Mouse (Mus musculus) limb, embryonic 12.5 days (tissue): ENCODE measurements at regions not wholly inside any gene's neighbourhood (a gene's known extent, or its start where the extent isn't known, plus 50 kb on each side); places are given as distances from the start of the nearest gene placed in this dataset.

Experiments
- ATAC-seq: fragments of 200-750 bp; cut with Nextera tagmentation; 2 replicates; pipeline ENCODE4 v1.8.0; 2017; ENCODE audit warnings: low read depth, moderate TSS enrichment; ENCODE audit not compliant: insufficient number of reproducible peaks, insufficient read depth, low FRiP score, low TSS enrichment
- H3K27ac ChIP-seq: fragments of 300-500 bp; sonication (generic); 2 replicates; pipeline ENCODE4 v1.5.1; 2016; ENCODE audit warnings: mild to moderate bottlenecking, moderate library complexity
- H3K27me3 ChIP-seq: fragments of 300-500 bp; sonication (generic); 2 replicates; pipeline ENCODE4 v1.6.1; 2016; ENCODE audit warnings: mild to moderate bottlenecking, moderate library complexity
- H3K36me3 ChIP-seq: fragments of 300-500 bp; sonication (generic); 2 replicates; pipeline ENCODE4 v1.6.1; 2016; ENCODE audit warnings: mild to moderate bottlenecking, moderate library complexity
- H3K4me1 ChIP-seq: fragments of 300-500 bp; sonication (generic); replicated peaks from 2 replicates; pipeline ENCODE4 v1.6.1; 2016
- H3K4me2 ChIP-seq: fragments of 300-500 bp; sonication (generic); 2 replicates; pipeline ENCODE4 v1.6.1; 2016; ENCODE audit warnings: mild to moderate bottlenecking, moderate library complexity
- H3K4me3 ChIP-seq: fragments of 300-500 bp; sonication (generic); replicated peaks from 2 replicates; pipeline ENCODE4 v1.5.1; 2016; ENCODE audit warnings: mild to moderate bottlenecking
- H3K9ac ChIP-seq: fragments of 300-500 bp; sonication (generic); replicated peaks from 2 replicates; pipeline ENCODE4 v1.6.1; 2016; ENCODE audit warnings: mild to moderate bottlenecking, moderate library complexity
- H3K9me3 ChIP-seq: fragments of 300-500 bp; sonication (generic); 2 replicates; pipeline ENCODE4 v1.6.1; 2016; ENCODE audit warnings: mild to moderate bottlenecking, moderate library complexity
- WGBS: fragments of 180-500 bp; shearing (Covaris S2); methylation state at CpG from one replicate; pipeline ENCODE4 v1.1.7; 2016; 5-methylcytosine and 5-hydroxymethylcytosine counted together

DNA sequence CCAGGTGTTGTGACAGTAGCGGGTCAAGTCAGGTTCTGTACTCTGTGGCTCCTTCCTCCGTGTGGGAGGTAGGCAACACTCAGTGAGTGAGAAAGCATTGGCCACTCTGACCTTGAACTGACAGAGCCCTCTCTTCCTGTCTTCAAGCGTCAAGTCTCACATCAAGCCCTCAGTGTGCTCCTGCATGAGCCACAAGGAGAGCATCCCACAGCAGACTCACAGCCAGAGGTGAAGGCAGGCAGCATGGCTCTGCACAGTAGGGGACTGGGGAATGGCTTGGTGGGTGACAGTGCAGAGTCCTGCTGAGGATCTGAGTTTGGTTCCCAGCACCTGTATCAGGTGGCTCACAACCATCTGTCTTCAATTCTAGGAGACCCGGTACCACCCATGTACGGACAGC lies 226.4 kb upstream of the 3110018I06Rik start:
- Histone ChIP-seq H3K27me3 (0 out of 2 replicates have a peak, but pooled peaks cover 8% of the 10 kb centered on the region), H3K4me3 (no peak overlapping the region), H3K4me1 (no peaks in the 10 kb centered on the region), H3K4me2 (no peak overlapping the region), H3K9me3 (no peaks in the 10 kb centered on the region), H3K9ac (no peak overlapping the region), H3K27ac (no peak overlapping the region), H3K36me3 (no peaks in the 10 kb centered on the region)
- no peak for ATAC-seq
- 84% methylated on average over 5 of the region's 5 CpGs for WGBS

DNA sequence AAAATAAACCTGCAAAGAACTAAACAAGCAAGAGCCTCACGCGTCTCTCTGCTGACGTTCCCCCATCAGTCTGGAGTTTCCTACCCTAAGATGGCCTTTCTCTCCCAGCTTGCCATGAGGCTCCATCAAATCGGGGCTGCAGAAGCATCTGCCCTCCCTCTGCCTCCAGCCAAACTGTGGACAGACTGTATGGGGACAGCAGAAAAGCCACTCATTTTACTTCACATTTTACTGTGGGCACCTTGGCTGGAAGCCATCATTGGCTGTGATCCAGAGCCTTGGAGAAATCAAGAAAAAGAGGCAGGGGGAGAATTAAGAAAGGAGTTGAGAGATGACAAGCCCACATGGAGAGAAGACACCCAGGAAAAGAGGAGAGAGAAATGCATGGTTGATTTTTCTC lies 225.9 kb upstream of the 3110018I06Rik start:
- ATAC-seq, result no peak
- H3K4me2 ChIP-seq, result no peak overlapping the region
- H3K27ac ChIP-seq, result no peak overlapping the region
- no peaks in the 10 kb centered on the region for H3K9me3 ChIP-seq
- H3K9ac ChIP-seq, result no peak overlapping the region
- no peak overlapping the region for H3K4me3 ChIP-seq
- H3K27me3 ChIP-seq, result 0 out of 2 replicates have a peak, but pooled peaks cover 8% of the 10 kb centered on the region
- no peaks in the 10 kb centered on the region for H3K4me1 ChIP-seq
- H3K36me3 ChIP-seq, result no peaks in the 10 kb centered on the region
- 85% methylated on average over 4 of the region's 4 CpGs for WGBS

DNA sequence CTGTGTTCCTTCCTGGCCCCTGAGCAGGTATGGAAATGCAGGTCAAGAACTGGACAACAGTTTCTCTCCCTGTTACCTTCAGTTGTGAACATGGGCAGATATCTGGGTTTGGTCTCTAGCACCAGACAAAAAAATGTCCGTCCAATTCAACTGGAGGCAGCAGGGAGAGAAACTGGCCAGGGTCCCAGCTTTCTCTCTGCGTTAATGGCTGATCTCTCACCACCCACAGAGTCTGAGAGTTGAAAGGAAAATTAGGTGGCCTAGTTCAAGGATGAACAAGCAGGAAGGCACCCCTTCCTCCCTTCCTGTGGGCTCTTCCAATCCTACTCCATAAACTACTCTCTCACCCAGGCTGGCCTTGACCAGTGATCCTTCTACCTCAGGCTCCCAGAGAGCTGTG lies 221.7 kb upstream of the 3110018I06Rik start:
- peaks cover 19% of the 10 kb centered on the region for H3K27me3 ChIP-seq
- WGBS, result 71% methylated on average over 2 of the region's 2 CpGs
- no peak overlapping the region for H3K9ac ChIP-seq
- H3K36me3 ChIP-seq, result no peaks in the 10 kb centered on the region
- no peak for ATAC-seq
- H3K27ac ChIP-seq, result no peak overlapping the region
- no peaks in the 10 kb centered on the region for H3K4me1 ChIP-seq
- H3K4me2 ChIP-seq, result no peak overlapping the region
- no peak overlapping the region for H3K4me3 ChIP-seq
- H3K9me3 ChIP-seq, result no peaks in the 10 kb centered on the region

DNA sequence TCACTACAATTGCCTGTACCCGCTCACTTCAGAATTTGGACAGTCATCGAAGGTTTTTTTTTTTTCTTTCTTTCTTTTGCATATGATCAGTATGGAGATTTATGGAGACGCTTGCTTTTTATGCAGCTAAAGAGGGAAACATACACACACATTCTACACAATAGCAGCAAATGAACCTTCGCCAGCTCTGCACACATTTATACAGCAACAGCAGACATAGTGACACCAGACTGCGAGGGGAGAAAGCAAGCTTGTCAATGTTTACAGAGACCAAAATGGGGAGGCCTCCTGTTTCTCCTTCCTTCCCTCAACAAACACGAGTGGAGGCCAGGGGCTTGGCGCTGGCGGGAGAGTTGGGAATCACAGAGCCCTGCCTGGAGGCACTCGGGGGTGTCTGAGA lies 202.8 kb upstream of the 3110018I06Rik start:
- H3K9me3 ChIP-seq, result no peaks in the 10 kb centered on the region
- no peak overlapping the region for H3K9ac ChIP-seq
- H3K27ac ChIP-seq, result no peak overlapping the region
- ATAC-seq, result no peak
- no peak overlapping the region for H3K4me3 ChIP-seq
- peaks cover 7% of the 10 kb centered on the region for H3K4me1 ChIP-seq
- H3K27me3 ChIP-seq, result peaks cover 8% of the 10 kb centered on the region
- 84% methylated on average over 9 of the region's 9 CpGs for WGBS
- H3K36me3 ChIP-seq, result no peaks in the 10 kb centered on the region
- no peak overlapping the region for H3K4me2 ChIP-seq

DNA sequence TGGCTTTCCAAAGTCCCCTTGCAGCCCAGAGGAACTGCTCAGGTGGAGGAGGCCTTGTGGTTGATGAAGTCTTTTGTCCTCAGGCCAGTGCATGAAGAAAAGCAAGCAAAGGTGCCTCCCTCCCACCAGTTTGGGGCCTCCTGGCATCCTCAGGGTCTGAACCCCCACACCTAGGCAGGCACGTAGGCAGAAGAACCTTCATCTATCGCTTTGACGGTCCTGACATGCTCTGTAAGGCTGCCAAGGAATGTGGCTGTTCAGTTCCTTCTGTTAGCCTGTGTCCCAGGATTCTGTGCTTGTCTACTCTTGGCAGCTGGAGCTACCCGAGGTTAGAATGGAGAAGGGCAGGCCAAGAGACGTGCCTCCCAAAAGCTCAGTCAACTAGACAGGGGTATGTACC lies 197.1 kb upstream of the 3110018I06Rik start:
- peaks cover 7% of the 10 kb centered on the region for H3K4me1 ChIP-seq
- no peak overlapping the region for H3K4me2 ChIP-seq
- H3K9ac ChIP-seq, result no peak overlapping the region
- 85% methylated on average over 5 of the region's 5 CpGs for WGBS
- H3K9me3 ChIP-seq, result no peaks in the 10 kb centered on the region
- H3K27ac ChIP-seq, result no peak overlapping the region
- H3K36me3 ChIP-seq, result no peaks in the 10 kb centered on the region
- H3K4me3 ChIP-seq, result no peak overlapping the region
- peaks cover 22% of the 10 kb centered on the region for H3K27me3 ChIP-seq
- no peak for ATAC-seq

DNA sequence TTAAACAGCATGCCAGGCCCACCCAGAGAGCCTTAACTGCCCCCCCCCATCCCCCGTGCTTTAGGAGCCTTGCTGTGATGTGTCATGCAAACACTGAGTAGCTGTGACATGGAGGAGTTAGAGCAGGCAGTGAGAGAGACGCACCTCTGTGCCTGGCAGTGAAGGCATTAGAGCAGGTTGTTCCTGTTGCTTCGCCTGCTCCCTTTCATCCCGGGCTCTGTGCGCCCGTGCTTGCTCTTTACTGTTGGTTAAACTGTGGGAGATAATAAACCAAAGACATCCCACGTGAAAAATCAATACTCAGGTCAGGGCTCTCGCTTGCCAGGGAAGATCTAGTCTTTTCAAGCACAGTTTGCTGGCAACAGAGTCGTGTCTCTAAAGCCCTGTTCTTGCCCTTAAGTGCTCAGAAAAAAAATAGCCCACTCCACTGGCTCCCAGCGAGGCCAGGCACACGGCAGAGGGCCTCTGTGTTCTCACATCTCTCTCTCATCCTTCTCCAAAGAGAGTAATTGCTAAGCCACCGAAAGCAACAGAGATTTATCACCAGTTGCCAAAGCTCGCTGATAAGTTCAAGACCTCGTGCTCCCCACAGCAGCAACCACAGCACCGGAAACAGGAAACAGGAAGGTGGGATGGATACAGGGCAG lies 181.2 kb upstream of the 3110018I06Rik start:
- 16% methylated on average over 15 of the region's 15 CpGs for WGBS
- Histone ChIP-seq H3K36me3 (no peaks in the 10 kb centered on the region), H3K4me3 (no peak overlapping the region), H3K4me1 (no peaks in the 10 kb centered on the region; the same call in 1 of the 2 replicates), H3K27ac (no peak overlapping the region), H3K4me2 (no peak overlapping the region), H3K27me3 (peaks cover 59% of the 10 kb centered on the region), H3K9me3 (no peaks in the 10 kb centered on the region), H3K9ac (no peak overlapping the region)
- ATAC-seq, result no peak

DNA sequence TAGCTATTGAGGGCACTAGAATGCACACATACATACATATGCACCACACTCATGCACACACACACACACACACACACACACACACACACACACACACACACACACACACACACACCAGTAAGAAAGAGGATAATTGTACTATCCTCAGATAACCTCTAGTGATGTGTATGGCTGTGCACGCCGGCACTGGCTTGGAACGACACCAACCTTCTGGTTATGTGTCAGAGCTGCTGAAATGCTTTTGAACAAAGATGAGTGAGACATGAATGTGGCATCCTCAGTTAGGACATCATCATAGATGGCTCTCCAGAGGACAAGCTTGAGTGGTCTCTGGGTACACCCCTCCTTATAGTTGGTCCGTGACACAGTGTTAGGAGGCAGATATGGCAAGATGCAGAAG lies 173.0 kb upstream of the 3110018I06Rik start:
- ATAC-seq, result no peak
- peaks cover 33% of the 10 kb centered on the region for H3K27me3 ChIP-seq
- H3K27ac ChIP-seq, result no peak overlapping the region
- H3K36me3 ChIP-seq, result no peaks in the 10 kb centered on the region
- H3K4me3 ChIP-seq, result no peak overlapping the region
- no peak overlapping the region for H3K4me2 ChIP-seq
- no peak overlapping the region for H3K9ac ChIP-seq
- peaks cover 5% of the 10 kb centered on the region for H3K4me1 ChIP-seq
- WGBS, result 92% methylated on average over 4 of the region's 4 CpGs
- H3K9me3 ChIP-seq, result no peaks in the 10 kb centered on the region

DNA sequence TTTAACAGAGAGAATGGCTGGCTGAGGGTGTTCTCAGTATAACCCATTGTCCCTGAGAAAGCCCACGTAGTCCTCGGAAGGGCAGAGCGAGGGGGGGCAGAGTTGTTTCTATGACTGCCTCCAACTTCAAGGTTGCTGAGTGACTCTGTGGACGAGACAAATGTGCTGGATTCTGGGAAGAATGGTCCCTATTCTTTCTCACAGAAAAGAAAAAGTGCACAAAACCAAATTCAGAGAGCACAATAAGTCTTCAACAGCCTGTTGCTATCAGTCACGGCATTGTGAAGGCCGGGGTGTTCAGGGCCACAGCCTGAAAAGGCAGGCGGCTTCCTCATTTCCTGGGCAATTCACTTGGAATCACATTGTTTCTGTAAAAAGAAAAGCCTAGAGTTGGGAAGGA lies 165.6 kb upstream of the 3110018I06Rik start:
- Histone ChIP-seq H3K27ac (no peak overlapping the region), H3K4me3 (no peak overlapping the region), H3K9me3 (no peaks in the 10 kb centered on the region; the same call in 1 of the 2 replicates), H3K36me3 (no peaks in the 10 kb centered on the region), H3K4me1 (no peaks in the 10 kb centered on the region), H3K27me3 (peaks cover 12% of the 10 kb centered on the region), H3K4me2 (no peak overlapping the region), H3K9ac (no peak overlapping the region)
- WGBS, result 77% methylated on average over 7 of the region's 7 CpGs
- ATAC-seq, result no peak

DNA sequence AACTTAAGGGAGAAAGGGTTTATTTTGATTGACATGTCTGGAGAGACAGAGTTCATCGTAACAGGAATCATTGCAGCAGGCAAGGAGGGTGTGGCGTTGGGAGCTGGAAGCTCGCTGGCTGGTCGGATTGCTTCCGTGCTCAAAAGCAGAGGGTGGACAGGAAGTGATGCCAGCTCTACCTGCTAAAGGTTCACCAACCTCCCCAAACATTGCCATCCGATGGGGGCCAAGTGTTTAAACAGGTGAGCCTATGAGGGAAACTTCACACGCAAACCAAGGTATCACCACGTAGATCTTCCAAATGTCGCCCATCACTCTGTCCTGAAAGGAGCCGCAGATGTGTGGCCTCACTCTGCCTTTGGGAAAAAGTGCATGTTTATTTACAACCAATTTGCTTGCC lies 162.3 kb upstream of the 3110018I06Rik start:
- no peak for ATAC-seq
- H3K4me1 ChIP-seq, result no peaks in the 10 kb centered on the region
- H3K27me3 ChIP-seq, result peaks cover 23% of the 10 kb centered on the region
- H3K4me2 ChIP-seq, result no peak overlapping the region
- WGBS, result 94% methylated on average over 10 of the region's 10 CpGs
- H3K36me3 ChIP-seq, result no peaks in the 10 kb centered on the region
- H3K27ac ChIP-seq, result no peak overlapping the region
- no peak overlapping the region for H3K9ac ChIP-seq
- H3K4me3 ChIP-seq, result no peak overlapping the region
- no peaks in the 10 kb centered on the region; the same call in 1 of the 2 replicates for H3K9me3 ChIP-seq

DNA sequence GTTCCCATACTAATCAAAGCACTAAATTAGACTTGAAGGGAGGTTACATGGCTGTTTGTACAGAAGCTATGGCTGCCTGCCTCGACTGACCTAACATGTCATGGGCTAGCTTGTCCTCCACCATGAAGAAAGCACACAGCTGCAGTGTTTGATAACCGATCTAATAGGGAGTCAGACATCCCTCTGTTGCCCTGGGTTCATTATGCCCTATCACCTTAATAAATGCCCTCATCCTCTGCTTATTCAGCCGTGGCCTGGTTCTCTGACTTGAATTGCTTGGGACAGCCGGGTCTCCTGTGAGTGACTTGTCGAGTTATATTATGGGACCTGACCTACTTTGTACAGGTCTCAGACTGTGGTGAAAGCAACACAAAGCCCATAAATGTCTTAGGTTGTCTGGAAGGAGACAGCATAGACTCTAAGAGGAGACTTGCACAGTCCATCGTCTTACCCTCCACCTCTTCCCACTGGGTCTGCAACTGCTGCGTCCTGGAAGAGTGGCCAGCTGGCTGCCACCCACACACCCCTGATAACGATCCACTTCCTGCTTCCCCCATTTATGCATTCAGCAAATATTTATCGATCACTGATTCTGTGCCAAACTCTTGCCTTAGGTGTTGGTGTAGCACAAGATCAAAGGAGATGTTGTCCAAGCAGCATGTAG lies 161.2 kb upstream of the 3110018I06Rik start:
- no peak for ATAC-seq
- Histone ChIP-seq H3K4me2 (no peak overlapping the region), H3K27me3 (peaks cover 28% of the 10 kb centered on the region), H3K36me3 (no peaks in the 10 kb centered on the region), H3K4me1 (no peaks in the 10 kb centered on the region), H3K27ac (no peak overlapping the region), H3K9ac (no peak overlapping the region), H3K9me3 (no peaks in the 10 kb centered on the region; the same call in 1 of the 2 replicates), H3K4me3 (no peak overlapping the region)
- 68% methylated on average over 9 of the region's 9 CpGs for WGBS

DNA sequence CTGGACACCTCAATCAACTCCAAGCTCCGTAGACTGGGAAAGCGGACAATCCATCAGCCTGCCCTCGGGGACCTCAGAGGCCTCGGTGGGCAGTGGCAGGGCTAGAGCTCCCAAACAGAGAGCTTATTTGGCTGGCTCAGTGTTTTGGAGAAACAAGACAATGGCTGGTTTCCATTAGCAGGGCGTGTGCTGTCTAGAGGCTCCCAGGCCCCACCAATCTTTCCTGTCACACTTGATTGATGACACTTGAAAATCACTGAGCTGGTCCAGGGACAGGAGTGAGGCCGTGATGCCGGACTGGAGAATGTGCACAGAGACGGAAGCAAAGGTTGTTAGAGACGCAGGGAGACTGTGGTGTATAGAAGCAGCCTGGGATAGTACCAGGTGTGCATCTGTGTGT lies 159.4 kb upstream of the 3110018I06Rik start:
- Histone ChIP-seq H3K9ac (no peak overlapping the region), H3K4me1 (no peaks in the 10 kb centered on the region), H3K27ac (no peak overlapping the region), H3K27me3 (peaks cover 30% of the 10 kb centered on the region), H3K4me2 (no peak overlapping the region), H3K4me3 (no peak overlapping the region), H3K9me3 (no peaks in the 10 kb centered on the region; the same call in 1 of the 2 replicates), H3K36me3 (no peaks in the 10 kb centered on the region)
- WGBS, result 7% methylated on average over 9 of the region's 9 CpGs
- no peak for ATAC-seq

DNA sequence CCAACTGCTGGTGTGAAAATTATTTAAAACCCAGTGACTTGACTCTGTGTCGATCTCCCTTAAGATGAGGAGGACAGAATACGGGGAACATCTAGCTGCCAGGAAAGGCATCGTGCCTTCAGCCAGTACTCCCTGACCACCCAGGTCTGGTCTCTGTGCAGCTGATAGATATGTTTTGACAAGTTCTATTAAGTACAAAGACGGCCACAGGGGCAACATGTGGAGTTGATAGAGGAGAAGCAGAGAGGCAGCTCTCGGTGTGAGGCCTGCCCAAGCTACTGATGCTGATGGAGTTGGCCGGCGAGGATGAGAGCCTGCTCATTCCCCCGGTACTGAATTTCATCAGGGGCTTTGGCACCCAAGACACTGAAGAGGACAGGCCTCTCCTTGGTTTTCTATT lies 154.1 kb upstream of the 3110018I06Rik start:
- Histone ChIP-seq H3K4me1 (no peaks in the 10 kb centered on the region), H3K4me2 (no peak overlapping the region), H3K27me3 (peaks cover 17% of the 10 kb centered on the region; the same call in 1 of the 2 replicates), H3K9me3 (no peaks in the 10 kb centered on the region), H3K36me3 (no peaks in the 10 kb centered on the region), H3K4me3 (no peak overlapping the region), H3K9ac (no peak overlapping the region), H3K27ac (no peak overlapping the region)
- ATAC-seq, result no peak
- 53% methylated on average over 8 of the region's 8 CpGs for WGBS
